ENCODE assay signal across 9 mouse cellular contexts in the genomic region with DNA sequence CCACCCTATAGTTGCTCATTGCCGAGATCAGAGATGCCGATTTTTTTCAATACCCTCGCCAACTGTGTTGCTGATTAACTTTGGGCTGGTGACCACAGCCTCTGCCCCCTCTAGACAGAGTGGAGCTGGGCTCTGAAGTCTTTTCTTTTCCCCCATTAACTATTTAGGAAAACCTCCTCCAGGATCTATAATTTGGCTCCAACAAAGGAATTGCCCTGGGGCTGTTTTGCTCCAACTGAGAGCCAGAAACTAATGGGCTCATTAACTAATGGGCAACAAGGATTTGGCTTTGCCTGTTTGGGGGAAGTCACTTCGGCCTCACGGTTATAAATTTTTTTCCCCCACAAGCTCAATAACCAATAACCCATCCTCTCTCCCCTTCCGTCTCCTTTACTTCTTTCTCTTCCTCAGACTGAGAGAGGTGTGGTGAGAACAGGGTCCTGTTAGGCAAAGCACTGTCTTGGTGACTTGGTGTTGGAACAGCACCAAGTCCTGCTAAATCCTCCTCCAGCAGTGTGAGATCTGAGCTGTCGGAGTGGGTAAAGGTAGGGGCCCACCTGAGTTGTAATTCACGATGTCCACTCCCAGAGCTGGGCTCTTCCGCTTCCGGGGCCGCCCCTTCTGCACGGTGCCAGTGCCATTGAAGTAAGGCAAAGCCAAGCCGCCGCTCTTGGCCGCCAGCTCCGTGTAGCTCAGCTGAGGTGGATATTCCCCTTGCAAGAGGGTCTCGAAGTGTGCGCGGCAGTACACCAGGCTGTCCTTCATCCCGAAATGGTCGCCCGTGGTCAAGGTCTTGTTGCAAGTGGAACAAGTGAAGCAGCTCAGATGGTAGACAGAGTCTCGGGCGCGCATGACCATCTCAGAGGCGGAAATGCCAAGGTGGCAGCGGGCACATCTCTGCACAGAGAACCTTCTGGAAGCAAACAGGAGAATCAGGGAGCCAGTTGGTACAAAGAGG. TPM values are rescaled to one million over a fixed set of nuclear protein-coding genes. Genes with fewer than 3 reads are reported as not detected.
A peak's percentile ranks its signal among the peaks of the same experiment; 100 is the strongest.
DNase-seq lines count a peak whose midpoint lies in the region; ATAC-seq lines count a peak whose summit lies in the region.
"Had no signal": no experiment of that assay in that cellular context is flagged by ENCODE, and none has a peak within 500 bp of the region (broad histone marks: within the 10 kb centered on the region; RNA-seq: fewer than 3 reads in every experiment).

No protein-coding gene starts in this region.

- no peak for DNase-seq in heart, adult 8-10 months (ENCODE audit: low spot score)
- DNase-seq in B cell, adult 2 months: peak; percentile 29 to 48
- DNase-seq in forebrain, embryonic 14.5 days (ENCODE audit: low spot score): peak; percentile 55
- peak; percentile 57 for DNase-seq in midbrain, embryonic 10.5 days (ENCODE audit: low spot score)
- no peak for DNase-seq in adrenal gland, adult 18-20 months (ENCODE audit: low spot score in 2 of 2)
- DNase-seq in urinary bladder, postnatal 10 days (ENCODE audit: low spot score): no peak

- peaks cover 63% of the 10 kb centered on the region for H3K27me3 ChIP-seq in heart, embryonic 11.5 days (ENCODE audit: control insufficient read depth, insufficient read depth, low read length)
- peaks cover 44% of the 10 kb centered on the region for H3K27me3 ChIP-seq in forebrain, embryonic 14.5 days (replicated peaks; ENCODE audit: control insufficient read depth, insufficient read depth, low read length)
- H3K27me3 ChIP-seq in midbrain, embryonic 10.5 days (ENCODE audit: low read depth, poor library complexity, severe bottlenecking): peaks cover 100% of the 10 kb centered on the region

- H3K36me3 ChIP-seq in heart, embryonic 11.5 days (ENCODE audit: control insufficient read depth, insufficient read depth, low read length): no peaks in the 10 kb centered on the region
- no peaks in the 10 kb centered on the region for H3K36me3 ChIP-seq in forebrain, embryonic 14.5 days (ENCODE audit: control insufficient read depth, insufficient read depth, low read length)
- H3K36me3 ChIP-seq in midbrain, embryonic 10.5 days: no peaks in the 10 kb centered on the region

- H3K9ac ChIP-seq in heart, embryonic 11.5 days (ENCODE audit: low read depth, low read length): 0 out of 2 replicates have a peak overlapping the region, but pooled peaks have one; percentile 10
- peak overlapping the region; percentile 85 for H3K9ac ChIP-seq in forebrain, embryonic 14.5 days (ENCODE audit: low read length)

- no peak for ATAC-seq in heart, embryonic 11.5 days (replicated peaks; ENCODE audit: insufficient number of reproducible peaks, low FRiP score, low TSS enrichment)
- peak; percentile 16; the same call in 1 of the 2 replicates for ATAC-seq in forebrain, embryonic 14.5 days
- no peak for ATAC-seq in activated CD4-positive, CD25-positive, alpha-beta regulatory T cell, adult 4 months

- H3K27ac ChIP-seq in heart, embryonic 11.5 days (ENCODE audit: low read depth, low read length): no peak overlapping the region
- H3K27ac ChIP-seq in forebrain, embryonic 14.5 days (ENCODE audit: low read depth, low read length): peak overlapping the region; percentile 74
- no peak overlapping the region for H3K27ac ChIP-seq in midbrain, embryonic 10.5 days (replicated peaks)

- 15% methylated on average over 27 of the region's 27 CpGs for WGBS in heart, embryonic 11.5 days (ENCODE audit: insufficient replicate concordance)
- WGBS in forebrain, embryonic 14.5 days: 6% methylated on average over 27 of the region's 27 CpGs
- WGBS in midbrain, embryonic 10.5 days: 15% methylated on average over 27 of the region's 27 CpGs

- peak overlapping the region; percentile 48 for H3K4me2 ChIP-seq in heart, embryonic 11.5 days
- peak overlapping the region; percentile 65 for H3K4me2 ChIP-seq in forebrain, embryonic 14.5 days (ENCODE audit: low read length)

- peak overlapping the region; percentile 23; the same call in 1 of the 2 replicates for H3K4me3 ChIP-seq in heart, embryonic 11.5 days (ENCODE audit: low read depth, low read length)
- H3K4me3 ChIP-seq in forebrain, embryonic 14.5 days (ENCODE audit: low read depth, low read length): peak overlapping the region; percentile 50
- H3K4me3 ChIP-seq in midbrain, embryonic 10.5 days: peak overlapping the region; percentile 59

- no peaks in the 10 kb centered on the region for H3K9me3 ChIP-seq in heart, embryonic 11.5 days (replicated peaks; ENCODE audit: control insufficient read depth, low read length)
- no peaks in the 10 kb centered on the region for H3K9me3 ChIP-seq in forebrain, embryonic 14.5 days (replicated peaks; ENCODE audit: control insufficient read depth, low read length)
- no peaks in the 10 kb centered on the region for H3K9me3 ChIP-seq in midbrain, embryonic 10.5 days (replicated peaks)

- H3K4me1 ChIP-seq in heart, embryonic 11.5 days (ENCODE audit: control insufficient read depth, insufficient read depth, low read length): peaks cover 7% of the 10 kb centered on the region
- H3K4me1 ChIP-seq in forebrain, embryonic 14.5 days (ENCODE audit: control insufficient read depth, insufficient read depth, low read length): peaks cover 11% of the 10 kb centered on the region
- peaks cover 34% of the 10 kb centered on the region for H3K4me1 ChIP-seq in midbrain, embryonic 10.5 days

RNA-seq across cellular contexts. Expression of a gene that starts 10.3 kb away (rescaled TPM):
- 2.0 and 2.5 TPM in 2 replicates for polyA plus RNA-seq in heart, embryonic 11.5 days (2014; fragmentation: Nextera tagmentation; extraction: Ambion mirVana)
- total RNA-seq in heart, adult 8-10 months (2022): under 1 TPM in 1 of 4 experiments, not detected in 3; 0.25 TPM
- polyA plus RNA-seq in forebrain, embryonic 14.5 days (2014; fragmentation: Nextera tagmentation; extraction: Ambion mirVana): 15.2 and 20.3 TPM in 2 replicates
- polyA plus RNA-seq in midbrain, embryonic 10.5 days (2016; fragmentation: Nextera tagmentation; extraction: Ambion mirVana): 11.4 and 21.1 TPM in 2 replicates
- total RNA-seq in adrenal gland, adult 18-20 months (2021): not detected
- not detected for polyA plus RNA-seq in activated CD4-positive, CD25-positive, alpha-beta regulatory T cell, adult 4 months (2017; shearing (Covaris generic))
- total RNA-seq: granulocyte monocyte progenitor cell, adult 5-6 weeks had no signal

RNA-seq across cellular contexts. Expression of a gene that starts 18.6 kb away (rescaled TPM):
- polyA plus RNA-seq in heart, embryonic 11.5 days (2014; fragmentation: Nextera tagmentation; extraction: Ambion mirVana): 27.4 and 28.1 TPM in 2 replicates
- total RNA-seq in heart, adult 8-10 months (2022): 10 to 100 TPM in 3 of 4 experiments, 1 to 10 TPM in 1; 9.6 to 12.8 (median 10.9) TPM
- polyA plus RNA-seq in forebrain, embryonic 14.5 days (2014; fragmentation: Nextera tagmentation; extraction: Ambion mirVana): 37.7 and 49.8 TPM in 2 replicates
- polyA plus RNA-seq in midbrain, embryonic 10.5 days (2016; fragmentation: Nextera tagmentation; extraction: Ambion mirVana): 45.3 and 47.1 TPM in 2 replicates
- total RNA-seq in adrenal gland, adult 18-20 months (2021): 10 to 100 TPM; 17.8 to 19.0 TPM
- 10 to 100 TPM; 13.2 to 18.1 TPM for polyA plus RNA-seq in activated CD4-positive, CD25-positive, alpha-beta regulatory T cell, adult 4 months (2017; shearing (Covaris generic))

Comparison
In these comparisons a context has a peak if more than half of its experiments do, and no peak if none do; other contexts are left out.
1. DNase-seq: peak in B cell, adult 2 months (2 of 2), forebrain, embryonic 14.5 days (single experiment) and midbrain, embryonic 10.5 days (single experiment); none in heart, adult 8-10 months (single experiment), adrenal gland, adult 18-20 months (0 of 2) and urinary bladder, postnatal 10 days (single experiment).
2. Peak in every context shown above with its lines, with median percentiles within 50 percentile points of each other: H3K4me3 ChIP-seq.